Mouse (Mus musculus) testis, adult 2 months (tissue): Measurements from ENCODE around the gene Flrt3.

ENCODE experiments used
- CTCF ChIP-seq: fragments of 200-500 bp; IDR thresholded peaks from 2 replicates; pipeline ENCODE4 v1.5.1; 2012; ENCODE audit warnings: low read depth, mild to moderate bottlenecking, inconsistent platforms, low read length, moderate library complexity; ENCODE audit not compliant: control insufficient read depth, insufficient read depth, insufficient replicate concordance
- POLR2A ChIP-seq: fragments of 200-500 bp; IDR thresholded peaks from 2 replicates; pipeline ENCODE4 v1.6.1; 2012; ENCODE audit warnings: low read depth, mild to moderate bottlenecking, inconsistent platforms, low read length, moderate library complexity; ENCODE audit not compliant: control insufficient read depth

DNA sequence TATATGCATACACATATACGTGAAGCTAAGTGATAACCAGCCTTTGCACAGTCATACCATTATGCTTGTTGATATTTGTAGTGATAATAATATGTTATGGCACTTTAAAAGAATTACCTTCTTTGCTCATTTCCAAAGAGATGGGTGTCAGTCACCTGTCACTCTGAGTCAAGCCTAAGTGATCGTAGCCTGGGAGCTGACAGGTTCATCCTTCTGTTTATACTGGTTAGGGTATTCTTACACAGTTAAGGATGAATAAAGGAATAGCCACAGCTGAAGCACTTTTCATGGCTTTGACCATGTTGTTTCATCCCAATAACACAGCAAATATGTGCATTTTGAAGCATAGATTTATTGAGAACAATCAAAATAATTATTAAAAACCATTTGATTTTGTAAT, 1.5 kb downstream of the Flrt3 start:
- TF ChIP-seq POLR2A, result no peak
- no peak for TF ChIP-seq CTCF
